Mouse (Mus musculus) lung, adult 2 months (tissue): ENCODE data around the gene Basp1.

ENCODE experiments used
- CTCF ChIP-seq: fragments of 200-500 bp; IDR thresholded peaks from 2 replicates; pipeline ENCODE4 v1.5.1; 2011; ENCODE audit warnings: mild to moderate bottlenecking, low read length, control low read depth; ENCODE audit not compliant: insufficient read depth
- POLR2A ChIP-seq: fragments of 200-500 bp; IDR thresholded peaks from 2 replicates; pipeline ENCODE4 v1.6.1; 2011; ENCODE audit warnings: low read depth, mild to moderate bottlenecking, control low read depth, low read length, borderline replicate concordance; ENCODE audit errors: extremely low read depth

GRCm38 (mm10) chr15:25412171-25412641 is 1.4 kb downstream of the Basp1 start:
- TF ChIP-seq CTCF (no peak), POLR2A (no peak)
